Mouse (Mus musculus): ENCODE measurements around the gene Rpl38. TPM values are rescaled to one million over a fixed set of nuclear protein-coding genes. Genes with fewer than 3 reads are reported as not detected.

Rpl38 gene
- polyA plus RNA-seq, 1 experiment from 2014 or later, result 640 TPM

DNA sequence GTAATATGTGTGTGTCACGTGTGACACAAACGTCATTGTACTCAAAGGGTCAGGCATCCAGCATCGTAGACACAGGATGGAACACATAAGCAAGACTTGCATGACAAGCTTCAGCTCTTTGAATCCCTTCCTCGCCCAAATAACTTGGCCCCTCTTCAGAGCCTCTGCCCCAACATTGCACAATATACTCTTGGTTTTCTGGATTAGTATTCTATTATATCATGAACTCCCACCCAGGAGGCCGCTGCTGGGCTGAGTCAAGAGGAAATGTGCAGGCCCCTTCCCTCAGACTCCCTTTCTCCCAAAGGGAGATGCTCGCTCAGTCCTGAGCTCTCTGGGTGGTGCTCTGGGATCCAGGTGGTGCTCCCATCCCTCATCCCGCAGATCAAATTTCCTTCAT, 30.2 kb downstream of the Rpl38 start:
- ATAC-seq (replicated peaks), result no peak
- no peak overlapping the region for H3K9ac ChIP-seq
- WGBS, result 93% methylated on average over 7 of the region's 7 CpGs

DNA sequence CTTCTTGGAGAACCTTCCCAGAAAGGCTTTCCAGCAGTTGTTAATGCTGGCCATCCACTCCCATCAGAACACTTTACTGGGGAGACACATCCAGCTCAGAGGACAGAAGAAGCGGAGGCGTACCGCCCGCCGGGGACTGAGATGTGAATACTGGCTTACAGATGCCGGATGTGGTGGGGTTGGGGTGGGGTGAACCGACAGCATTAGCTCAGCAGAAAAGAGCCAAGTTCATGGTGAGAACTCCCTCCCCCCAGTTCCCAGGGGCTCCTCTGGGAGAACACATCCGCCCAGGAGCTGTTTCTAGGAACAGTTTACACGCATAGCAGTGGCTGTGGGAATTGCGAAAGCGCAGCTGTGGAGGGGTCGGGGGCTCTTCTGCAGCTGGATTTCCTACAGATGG, 31.2 kb downstream of the Rpl38 start:
- Histone ChIP-seq H3K4me3 (no peak overlapping the region), H3K4me2 (no peak overlapping the region), H3K4me1 (peaks cover 12% of the 10 kb centered on the region), H3K9me3 (no peaks in the 10 kb centered on the region), H3K27me3 (replicated peaks) (no peaks in the 10 kb centered on the region), H3K27ac (no peak overlapping the region), H3K36me3 (replicated peaks) (no peaks in the 10 kb centered on the region), H3K9ac (no peak overlapping the region)
- ATAC-seq (replicated peaks), result no peak
- WGBS, result 90% methylated on average over 12 of the region's 12 CpGs

More for the DNA sequence above, 30.2 kb downstream of the Rpl38 start:
- Histone ChIP-seq H3K4me2 (no peak overlapping the region), H3K27ac (no peak overlapping the region), H3K9me3 (no peaks in the 10 kb centered on the region), H3K4me1 (peaks cover 4% of the 10 kb centered on the region; the same call in 1 of the 2 replicates), H3K27me3 (replicated peaks) (no peaks in the 10 kb centered on the region), H3K4me3 (no peak overlapping the region), H3K36me3 (replicated peaks) (no peaks in the 10 kb centered on the region)

DNA sequence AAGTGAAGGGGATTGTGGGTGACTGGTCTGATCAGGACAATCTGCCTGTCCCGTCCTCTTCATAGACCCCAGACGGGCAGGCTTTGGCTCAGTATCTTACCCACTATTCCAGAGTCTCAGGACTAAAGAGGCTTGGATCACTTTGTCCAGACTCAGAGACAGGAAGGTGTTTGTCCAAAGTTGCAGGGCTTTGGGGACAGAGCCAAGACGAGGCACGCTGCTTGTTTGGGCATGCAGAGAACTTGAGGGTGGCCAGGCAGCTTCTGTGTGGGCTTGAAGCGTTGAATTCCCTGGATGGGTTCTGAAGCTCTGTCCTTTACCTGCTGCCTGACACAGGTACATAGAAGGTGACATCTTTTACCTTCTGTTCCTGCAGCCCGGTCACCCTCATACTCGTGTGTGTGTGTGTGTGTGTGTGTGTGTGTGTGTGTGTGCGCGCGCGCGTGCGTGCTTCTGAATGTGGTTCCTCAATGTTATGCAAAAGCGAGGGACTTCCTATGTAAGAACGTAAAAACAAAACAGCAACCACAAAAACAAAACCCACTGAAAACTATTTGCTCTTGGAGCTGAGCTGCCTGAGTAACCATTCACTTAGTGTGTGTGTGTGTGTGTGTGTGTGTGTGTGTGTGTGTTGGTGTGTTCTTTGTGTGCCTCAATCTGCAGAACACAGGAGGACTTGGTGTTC, 34.1 kb downstream of the Rpl38 start:
- H3K4me3 ChIP-seq, result no peak overlapping the region
- peak overlapping the region; percentile 43; the same call in 1 of the 2 replicates for H3K27ac ChIP-seq
- ATAC-seq (replicated peaks), result no peak
- WGBS, result 82% methylated on average over 15 of the region's 15 CpGs
- no peaks in the 10 kb centered on the region for H3K27me3 ChIP-seq (replicated peaks)
- H3K4me1 ChIP-seq, result peaks cover 19% of the 10 kb centered on the region
- no peak overlapping the region for H3K9ac ChIP-seq
- H3K36me3 ChIP-seq (replicated peaks), result no peaks in the 10 kb centered on the region
- H3K9me3 ChIP-seq, result no peaks in the 10 kb centered on the region
- H3K4me2 ChIP-seq, result no peak overlapping the region

DNA sequence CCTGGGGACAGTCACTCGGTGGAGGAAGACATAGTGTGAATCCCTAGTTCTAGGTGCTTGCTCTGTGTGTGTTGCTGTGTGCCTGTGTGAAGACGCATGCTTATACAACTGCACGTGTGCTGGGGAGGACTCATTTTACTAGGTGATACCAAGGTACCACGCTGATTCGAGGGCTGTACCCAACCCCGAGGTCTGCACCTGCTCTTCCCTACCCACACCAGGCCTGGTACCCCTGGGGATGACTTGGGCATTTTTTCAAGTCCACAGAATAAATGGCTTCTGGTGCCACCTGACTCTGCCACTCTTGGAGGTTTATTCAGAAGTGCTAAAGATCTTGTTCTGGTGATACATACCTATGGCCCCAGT, 34.7 kb downstream of the Rpl38 start:
- no peak overlapping the region for H3K9ac ChIP-seq
- no peak overlapping the region for H3K4me2 ChIP-seq
- no peaks in the 10 kb centered on the region for H3K36me3 ChIP-seq (replicated peaks)
- 88% methylated on average over 6 of the region's 6 CpGs for WGBS
- H3K9me3 ChIP-seq, result no peaks in the 10 kb centered on the region
- no peak overlapping the region for H3K4me3 ChIP-seq
- no peak for ATAC-seq (replicated peaks)
- H3K4me1 ChIP-seq, result peaks cover 19% of the 10 kb centered on the region
- H3K27me3 ChIP-seq (replicated peaks), result no peaks in the 10 kb centered on the region
- H3K27ac ChIP-seq, result no peak overlapping the region

DNA sequence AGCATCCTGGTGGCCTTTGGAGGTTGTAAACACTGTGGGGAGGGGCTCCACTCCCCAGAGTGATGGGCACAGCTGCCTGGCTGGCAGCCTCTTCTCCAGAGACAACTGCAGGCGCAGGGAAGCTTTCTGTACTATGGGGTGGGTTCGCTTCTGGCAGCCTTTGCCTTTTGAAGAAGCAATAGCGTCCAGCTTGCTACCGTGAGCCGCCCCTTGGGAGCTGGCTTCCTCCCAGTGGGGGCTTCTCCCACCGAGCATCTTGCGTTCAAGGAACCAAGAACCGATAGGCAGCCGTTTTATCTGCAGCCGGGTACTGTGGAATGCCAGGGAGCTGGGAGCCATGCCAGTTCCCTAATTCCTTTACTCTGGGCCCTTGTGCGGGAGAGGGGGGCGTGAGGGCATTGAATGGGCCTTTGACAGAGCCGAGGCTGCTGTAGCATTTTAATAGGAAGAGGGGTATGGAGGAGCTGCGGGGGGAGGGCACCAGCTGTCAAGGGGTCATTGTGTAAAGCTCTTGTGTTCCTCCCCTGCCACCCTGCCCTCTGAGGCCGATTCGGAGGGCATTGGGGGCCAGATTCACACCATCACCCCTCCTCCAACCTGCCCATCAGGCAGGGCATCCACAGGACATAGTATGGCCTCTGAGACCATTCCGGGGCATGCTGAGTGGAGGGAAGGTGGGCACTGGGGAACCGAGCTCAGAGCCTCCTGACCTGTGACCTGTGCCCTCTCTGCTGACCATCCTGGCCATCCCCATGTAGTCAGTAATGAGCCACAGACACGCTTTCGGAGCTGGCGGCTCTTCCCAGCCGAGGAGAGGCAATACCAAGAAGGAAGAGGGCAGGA, 36.0 kb downstream of the Rpl38 start:
- WGBS, result 28% methylated on average over 22 of the region's 22 CpGs
- Histone ChIP-seq H3K36me3 (replicated peaks) (no peaks in the 10 kb centered on the region), H3K9ac (no peak overlapping the region), H3K27me3 (replicated peaks) (no peaks in the 10 kb centered on the region), H3K4me3 (no peak overlapping the region), H3K4me1 (peaks cover 19% of the 10 kb centered on the region), H3K9me3 (no peaks in the 10 kb centered on the region), H3K27ac (peak overlapping the region; percentile 54), H3K4me2 (0 out of 2 replicates have a peak overlapping the region, but pooled peaks have one; percentile 13)
- peak; percentile 90 for ATAC-seq (replicated peaks)

DNA sequence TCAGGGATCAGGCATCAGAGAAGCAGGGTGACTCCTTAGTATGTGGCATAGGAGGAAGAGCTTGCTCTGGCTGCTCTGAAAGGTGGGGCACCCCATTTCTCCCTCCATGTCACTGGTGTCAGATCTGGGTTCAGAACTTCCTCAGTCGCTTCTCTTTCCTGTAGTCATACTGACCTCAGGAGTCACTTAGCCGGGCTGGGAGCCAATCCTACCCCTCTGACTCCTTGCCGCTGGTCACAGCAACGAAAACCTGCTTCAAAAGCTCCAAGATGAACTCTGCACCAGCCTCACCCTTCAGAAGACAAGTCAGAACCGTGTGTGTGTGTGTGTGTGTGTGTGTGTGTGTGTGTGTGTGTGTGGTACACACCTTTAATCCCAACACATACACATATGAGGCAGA, 38.0 kb downstream of the Rpl38 start:
- Histone ChIP-seq H3K4me1 (peaks cover 19% of the 10 kb centered on the region), H3K36me3 (replicated peaks) (no peaks in the 10 kb centered on the region), H3K4me2 (no peak overlapping the region), H3K4me3 (no peak overlapping the region), H3K9me3 (no peaks in the 10 kb centered on the region), H3K9ac (no peak overlapping the region), H3K27ac (no peak overlapping the region), H3K27me3 (replicated peaks) (no peaks in the 10 kb centered on the region)
- 87% methylated on average over 5 of the region's 5 CpGs for WGBS
- no peak for ATAC-seq (replicated peaks)

DNA sequence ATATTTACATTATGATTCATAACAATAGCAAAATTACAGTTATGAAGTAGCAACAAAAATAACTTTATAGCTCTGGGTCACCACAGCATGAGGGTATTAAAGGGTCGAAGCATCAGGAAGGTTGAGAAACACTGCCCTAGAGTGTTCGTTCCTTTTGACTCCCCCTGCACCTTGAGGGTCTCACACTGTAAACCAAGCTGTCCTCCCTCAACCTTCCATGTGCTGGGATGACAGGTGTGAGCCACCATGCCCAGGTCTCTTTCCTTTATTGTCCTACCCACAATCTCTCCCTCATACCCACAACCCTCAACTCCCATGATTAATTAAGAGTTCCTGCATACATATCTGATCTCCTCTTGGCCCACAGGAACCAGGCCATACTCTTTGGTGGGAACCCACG, 43.1 kb downstream of the Rpl38 start:
- no peaks in the 10 kb centered on the region for H3K27me3 ChIP-seq (replicated peaks)
- ATAC-seq (replicated peaks), result no peak

DNA sequence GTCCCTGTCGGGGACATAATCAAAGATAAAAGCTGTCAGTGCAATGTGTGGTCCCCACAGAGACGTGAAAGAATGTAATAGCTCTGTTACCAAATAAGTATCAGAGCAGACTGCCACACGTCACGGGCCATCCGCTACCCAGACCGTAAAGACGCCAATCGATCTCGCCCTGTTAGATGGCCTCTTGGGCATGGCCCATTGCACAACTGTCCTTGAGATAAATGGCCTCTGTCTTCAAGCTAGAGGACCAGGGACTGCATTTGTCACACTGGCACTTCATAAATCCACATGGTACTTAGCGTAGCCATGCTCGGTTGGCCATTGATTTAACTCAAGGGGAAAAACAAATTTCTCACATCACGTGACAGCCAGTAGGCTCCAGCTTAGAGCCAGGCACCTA, 43.5 kb downstream of the Rpl38 start:
- ATAC-seq (replicated peaks), result no peak
- WGBS, result 82% methylated on average over 12 of the region's 12 CpGs
- Histone ChIP-seq H3K9ac (no peak overlapping the region), H3K27ac (no peak overlapping the region), H3K4me3 (no peak overlapping the region), H3K27me3 (replicated peaks) (no peaks in the 10 kb centered on the region), H3K9me3 (no peaks in the 10 kb centered on the region), H3K4me1 (no peaks in the 10 kb centered on the region), H3K4me2 (no peak overlapping the region), H3K36me3 (replicated peaks) (no peaks in the 10 kb centered on the region)

More for the DNA sequence above, 43.1 kb downstream of the Rpl38 start:
- Histone ChIP-seq H3K27ac (no peak overlapping the region), H3K9me3 (no peaks in the 10 kb centered on the region), H3K36me3 (replicated peaks) (no peaks in the 10 kb centered on the region), H3K4me3 (no peak overlapping the region), H3K4me2 (no peak overlapping the region), H3K4me1 (no peaks in the 10 kb centered on the region), H3K9ac (no peak overlapping the region)
- WGBS, result 89% methylated on average over 3 of the region's 3 CpGs

DNA sequence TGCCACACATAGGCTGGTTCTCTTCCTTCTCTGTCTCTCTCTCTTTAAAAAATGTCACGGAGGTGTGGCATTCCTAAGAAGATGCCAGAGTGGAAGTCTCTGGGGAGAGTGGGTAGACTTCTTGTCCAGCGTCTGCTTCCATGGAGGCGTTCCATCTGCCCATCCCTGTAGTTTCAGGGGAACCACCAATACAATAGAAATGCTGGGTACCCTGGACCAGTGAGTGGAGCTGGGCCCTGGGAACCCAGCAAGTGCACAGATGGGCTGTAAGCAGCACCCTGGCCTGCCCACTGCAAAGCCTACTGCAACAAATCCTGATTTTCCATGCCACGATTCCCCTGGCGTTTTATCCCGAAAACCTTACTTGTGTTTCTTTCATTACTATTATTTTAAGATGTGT, 46.2 kb downstream of the Rpl38 start:
- Histone ChIP-seq H3K4me1 (no peaks in the 10 kb centered on the region), H3K36me3 (replicated peaks) (no peaks in the 10 kb centered on the region), H3K9me3 (no peaks in the 10 kb centered on the region), H3K27ac (no peak overlapping the region), H3K9ac (no peak overlapping the region), H3K4me2 (no peak overlapping the region), H3K4me3 (no peak overlapping the region), H3K27me3 (replicated peaks) (no peaks in the 10 kb centered on the region)
- WGBS, result 85% methylated on average over 6 of the region's 6 CpGs
- no peak for ATAC-seq (replicated peaks)

DNA sequence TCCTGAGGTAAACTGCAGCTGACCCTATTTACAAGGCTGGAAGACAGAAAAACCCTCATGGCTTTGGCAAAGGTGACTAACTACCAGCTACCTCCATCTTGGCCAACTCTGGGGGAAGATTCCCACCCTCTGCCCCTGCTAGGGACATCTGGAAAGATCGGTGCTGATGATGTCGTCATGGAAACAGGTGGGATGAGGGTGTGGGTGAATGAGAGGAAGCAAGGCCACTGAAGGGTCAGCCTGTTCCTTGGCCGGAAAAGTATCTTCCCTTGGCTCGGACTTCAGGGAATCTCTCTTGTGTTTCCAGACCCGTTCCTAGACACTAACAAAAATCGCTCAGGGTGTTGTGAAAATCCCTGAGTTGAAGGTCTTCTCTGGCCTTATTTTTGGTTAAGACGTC, 47.2 kb downstream of the Rpl38 start:
- H3K27ac ChIP-seq, result no peak overlapping the region
- no peak overlapping the region for H3K4me2 ChIP-seq
- H3K27me3 ChIP-seq (replicated peaks), result no peaks in the 10 kb centered on the region
- 73% methylated on average over 7 of the region's 7 CpGs for WGBS
- H3K4me3 ChIP-seq, result no peak overlapping the region
- no peak for ATAC-seq (replicated peaks)
- no peak overlapping the region for H3K9ac ChIP-seq
- no peaks in the 10 kb centered on the region for H3K36me3 ChIP-seq (replicated peaks)
- H3K4me1 ChIP-seq, result no peaks in the 10 kb centered on the region
- H3K9me3 ChIP-seq, result no peaks in the 10 kb centered on the region

DNA sequence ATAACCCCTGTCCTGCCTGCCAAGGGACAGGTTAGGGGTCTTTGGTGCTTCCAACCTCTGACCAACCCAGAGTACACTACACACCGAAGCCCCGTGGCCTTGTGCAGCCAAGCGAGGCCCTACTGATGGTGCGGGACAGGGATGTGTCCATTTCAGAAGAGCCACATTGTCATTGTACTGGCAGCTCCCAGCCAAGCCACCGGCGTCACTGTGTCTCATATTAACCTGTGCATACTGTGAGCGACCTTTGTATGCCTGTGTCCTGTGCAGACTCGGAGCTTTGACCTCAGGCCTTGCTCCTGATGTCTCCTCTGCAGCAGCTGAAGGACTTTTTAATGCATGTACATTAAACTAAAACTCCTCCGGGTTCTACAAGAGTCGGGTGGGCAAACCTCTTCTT, 52.2 kb downstream of the Rpl38 start:
- no peak overlapping the region for H3K9ac ChIP-seq
- ATAC-seq (replicated peaks), result no peak
- H3K4me3 ChIP-seq, result no peak overlapping the region
- WGBS, result 89% methylated on average over 10 of the region's 10 CpGs
- no peak overlapping the region for H3K27ac ChIP-seq
- H3K4me1 ChIP-seq, result no peaks in the 10 kb centered on the region
- no peaks in the 10 kb centered on the region for H3K27me3 ChIP-seq (replicated peaks)
- no peaks in the 10 kb centered on the region for H3K36me3 ChIP-seq (replicated peaks)
- H3K4me2 ChIP-seq, result no peak overlapping the region
- H3K9me3 ChIP-seq, result no peaks in the 10 kb centered on the region
